Mouse (Mus musculus) induced T-regulatory cell, adult 2 months (primary cell): ENCODE results near the gene Zic4.

Source experiments
- DNase-seq: peaks from one replicate; pipeline ENCODE4 v3.0.0-alpha.2; 2012; ENCODE audit warnings: low read depth

Gene Zic4

DNA sequence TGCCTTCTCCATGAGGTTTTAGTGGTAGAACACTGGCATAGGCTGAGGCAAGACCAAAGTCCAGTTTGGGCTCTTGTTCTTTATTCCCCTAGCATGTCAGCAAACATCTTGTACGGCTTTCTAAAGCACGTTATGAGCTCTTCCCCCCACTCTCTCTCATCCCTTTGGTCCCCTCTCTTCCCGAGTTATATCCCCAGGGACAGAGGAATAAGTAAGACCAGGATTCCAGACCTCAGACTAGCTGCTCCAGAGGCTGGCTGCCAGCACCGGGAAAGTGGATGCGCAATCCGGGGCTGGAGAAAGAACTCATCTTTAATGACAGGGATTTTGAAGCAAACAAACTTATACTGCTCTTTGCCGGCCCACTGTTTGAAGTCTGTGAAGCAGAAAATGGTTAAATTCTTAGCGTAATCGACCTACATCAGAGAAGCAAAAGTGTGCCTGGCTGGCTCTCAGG, 18.3 kb downstream of the Zic4 start:
- DNase-seq, result no peak

DNA sequence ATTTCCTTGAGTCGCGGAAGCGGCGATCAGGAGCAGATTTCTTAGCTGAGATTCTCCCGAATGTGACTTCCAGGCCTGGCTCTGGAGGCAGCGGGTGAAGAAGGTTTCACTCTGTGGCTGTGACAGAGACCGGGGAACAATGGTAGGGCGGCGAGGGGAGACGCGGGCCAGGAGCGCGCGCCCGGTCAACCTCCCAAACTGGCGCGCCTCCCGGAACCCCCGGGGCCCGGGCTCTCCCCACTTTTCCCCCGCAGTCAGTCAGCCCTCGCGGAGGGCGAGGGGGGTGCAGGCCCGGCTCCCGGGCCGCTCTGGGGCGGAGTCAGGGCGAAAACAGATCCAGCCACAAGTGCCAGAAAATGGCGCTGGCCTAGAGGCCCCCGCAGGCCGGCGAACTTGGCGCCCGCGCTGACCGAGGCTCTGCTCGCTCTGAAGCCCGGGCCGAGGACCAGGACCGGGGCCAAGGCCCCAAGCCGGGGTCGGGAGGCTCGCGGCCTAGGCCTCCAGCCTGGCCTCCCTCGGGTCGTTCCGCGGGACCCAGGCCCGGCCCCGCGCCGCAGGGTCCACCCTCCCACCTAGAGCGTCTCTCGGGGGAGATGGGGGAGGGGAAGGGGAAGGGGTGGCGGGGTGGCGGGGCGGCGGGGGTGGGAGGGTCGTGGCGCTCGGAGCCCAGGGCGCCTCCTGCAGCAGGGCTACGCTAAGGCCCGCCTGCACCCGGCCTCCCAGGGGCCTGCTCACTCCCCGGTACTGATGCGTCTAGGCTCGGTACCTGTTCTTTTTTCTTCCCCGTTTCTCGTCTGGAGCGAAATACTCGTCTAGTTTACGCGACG, 19.3 kb downstream of the Zic4 start:
- DNase-seq, result no peak

DNA sequence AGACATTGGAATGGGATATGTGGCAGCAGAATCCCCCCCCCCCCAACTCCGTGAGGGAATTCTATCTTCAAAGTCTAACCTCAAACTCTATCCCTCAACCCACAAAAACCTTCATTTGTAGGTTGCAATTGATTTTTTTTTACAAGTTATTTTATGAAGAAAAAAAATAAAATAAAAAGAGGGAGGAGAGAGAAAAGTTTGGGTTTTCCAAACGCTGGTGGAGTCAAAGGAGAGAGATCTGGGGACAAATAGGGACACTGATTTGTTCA, 19.8 kb downstream of the Zic4 start:
- DNase-seq, result no peak

DNA sequence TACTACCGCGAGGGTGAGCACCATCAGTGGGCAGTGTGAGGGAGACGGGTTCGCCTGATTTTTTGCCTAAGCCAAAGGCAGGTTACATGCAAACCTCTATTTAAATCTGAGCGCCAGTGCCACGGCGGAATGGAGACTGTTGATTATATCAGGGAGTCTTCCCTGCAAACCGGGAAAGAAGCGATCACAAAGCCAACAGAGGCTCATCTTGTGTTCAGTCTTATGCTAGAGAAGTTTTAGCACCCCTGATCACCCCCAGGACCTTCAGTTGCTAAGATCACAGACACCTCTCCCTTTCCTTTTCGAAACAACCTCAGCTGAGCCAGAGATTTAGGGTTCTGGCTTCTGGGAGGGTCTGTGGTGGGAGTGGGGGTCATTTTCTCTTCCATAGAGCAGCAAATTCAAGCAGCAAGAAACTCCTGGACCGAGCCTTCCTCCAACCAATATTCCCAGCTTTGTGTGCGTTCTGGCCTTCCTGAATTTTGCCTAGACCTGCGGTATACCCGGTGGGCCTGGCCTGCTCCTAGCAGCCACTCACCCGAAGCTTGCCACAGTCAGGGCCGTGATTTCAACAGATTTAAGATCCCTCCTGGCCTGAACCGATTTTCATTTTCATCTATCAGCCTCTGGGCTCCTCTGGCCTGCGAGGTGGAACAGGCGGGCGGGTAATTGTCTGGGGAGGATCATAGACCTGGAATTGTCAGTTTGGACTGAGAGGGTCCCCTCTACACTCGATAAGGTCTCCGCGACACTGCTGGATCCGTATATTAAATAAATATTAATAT, 20.4 kb downstream of the Zic4 start:
- no peak for DNase-seq

DNA sequence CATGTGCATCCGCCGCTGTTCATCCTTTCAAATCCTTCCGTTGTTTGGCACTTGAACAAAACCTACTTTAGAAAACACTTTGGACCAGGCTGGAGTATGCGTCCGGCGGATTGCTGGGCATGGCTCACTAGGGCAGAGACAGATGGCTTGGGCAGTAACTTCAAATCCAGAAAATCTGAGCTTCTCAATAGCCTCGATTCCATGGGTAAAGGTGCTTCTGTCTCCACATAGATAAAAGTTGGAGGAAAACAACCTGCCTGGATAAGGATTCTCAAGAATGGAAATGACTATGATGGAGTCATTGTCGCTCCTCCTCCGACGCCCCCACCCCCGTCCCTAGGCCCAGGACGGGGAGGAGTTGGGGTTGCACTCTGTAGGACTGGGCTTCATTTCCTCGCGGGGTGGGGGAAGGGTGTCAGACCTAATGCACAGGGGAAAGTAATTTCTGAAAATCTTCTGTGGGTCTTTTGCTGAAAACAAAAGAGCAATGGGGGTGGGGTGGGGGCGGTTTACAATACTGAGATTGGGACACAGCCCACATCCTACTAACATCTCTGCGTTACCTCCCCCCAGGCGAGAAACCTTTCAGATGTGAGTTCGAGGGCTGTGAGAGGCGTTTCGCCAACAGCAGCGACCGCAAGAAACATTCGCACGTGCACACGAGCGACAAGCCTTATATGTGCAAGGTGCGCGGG, 21.4 kb downstream of the Zic4 start:
- no peak for DNase-seq

DNA sequence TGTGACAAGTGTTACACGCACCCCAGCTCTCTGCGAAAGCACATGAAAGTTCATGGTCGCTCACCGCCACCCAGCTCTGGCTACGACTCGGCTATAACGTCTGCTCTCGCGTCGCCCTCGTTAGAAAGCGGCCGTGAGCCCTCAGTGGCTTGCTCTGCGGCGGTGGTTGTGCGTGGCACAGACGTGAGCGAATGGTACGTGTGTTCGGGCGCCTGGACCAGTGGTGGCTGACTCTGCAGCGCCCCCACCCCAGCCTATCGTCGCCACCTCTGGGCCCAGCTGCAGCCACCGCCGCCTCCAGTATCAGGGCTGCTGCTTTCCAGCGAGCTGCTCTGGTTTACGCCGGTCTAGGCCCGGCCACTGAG, 21.9 kb downstream of the Zic4 start:
- DNase-seq, result no peak

DNA sequence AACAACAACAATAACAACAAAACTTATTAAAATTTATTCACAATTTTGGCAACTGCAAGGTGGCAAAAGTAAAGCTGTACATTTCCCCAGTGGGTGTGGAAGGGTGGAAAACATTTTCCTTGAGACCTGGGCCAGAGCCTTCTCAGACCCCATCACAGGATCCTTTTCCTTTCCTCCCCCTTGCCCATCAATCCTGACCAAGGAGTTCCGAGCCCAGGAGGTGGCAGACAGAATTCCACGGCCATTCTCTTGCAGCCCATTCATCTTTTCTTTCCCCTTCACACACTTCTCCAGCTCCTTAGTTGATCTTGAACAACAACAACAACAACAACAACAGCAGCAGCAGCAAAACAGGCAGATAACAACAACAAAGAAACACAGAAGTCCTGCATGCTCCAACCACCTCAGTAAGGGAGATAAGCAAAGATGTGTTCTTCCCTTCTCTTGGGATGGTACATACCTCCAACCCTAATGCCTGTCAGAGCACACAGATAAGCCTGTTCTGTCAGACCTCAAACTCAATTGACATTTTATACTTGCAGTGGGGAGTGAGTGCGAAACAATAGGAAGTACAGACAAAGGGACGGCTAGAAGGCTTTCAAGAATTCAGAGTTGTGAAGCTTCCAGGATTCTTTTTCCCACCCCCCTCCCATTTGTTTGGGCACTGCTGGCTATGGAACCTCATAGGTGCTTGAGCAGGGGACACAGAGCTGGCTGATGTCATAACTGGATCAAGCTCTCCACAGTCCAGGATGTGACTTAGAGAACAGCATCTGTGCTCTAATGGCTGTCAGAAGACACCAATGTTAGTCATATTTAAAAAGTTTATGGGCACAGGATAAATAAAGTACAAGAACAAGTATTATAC, 22.7 kb downstream of the Zic4 start:
- no peak for DNase-seq

DNA sequence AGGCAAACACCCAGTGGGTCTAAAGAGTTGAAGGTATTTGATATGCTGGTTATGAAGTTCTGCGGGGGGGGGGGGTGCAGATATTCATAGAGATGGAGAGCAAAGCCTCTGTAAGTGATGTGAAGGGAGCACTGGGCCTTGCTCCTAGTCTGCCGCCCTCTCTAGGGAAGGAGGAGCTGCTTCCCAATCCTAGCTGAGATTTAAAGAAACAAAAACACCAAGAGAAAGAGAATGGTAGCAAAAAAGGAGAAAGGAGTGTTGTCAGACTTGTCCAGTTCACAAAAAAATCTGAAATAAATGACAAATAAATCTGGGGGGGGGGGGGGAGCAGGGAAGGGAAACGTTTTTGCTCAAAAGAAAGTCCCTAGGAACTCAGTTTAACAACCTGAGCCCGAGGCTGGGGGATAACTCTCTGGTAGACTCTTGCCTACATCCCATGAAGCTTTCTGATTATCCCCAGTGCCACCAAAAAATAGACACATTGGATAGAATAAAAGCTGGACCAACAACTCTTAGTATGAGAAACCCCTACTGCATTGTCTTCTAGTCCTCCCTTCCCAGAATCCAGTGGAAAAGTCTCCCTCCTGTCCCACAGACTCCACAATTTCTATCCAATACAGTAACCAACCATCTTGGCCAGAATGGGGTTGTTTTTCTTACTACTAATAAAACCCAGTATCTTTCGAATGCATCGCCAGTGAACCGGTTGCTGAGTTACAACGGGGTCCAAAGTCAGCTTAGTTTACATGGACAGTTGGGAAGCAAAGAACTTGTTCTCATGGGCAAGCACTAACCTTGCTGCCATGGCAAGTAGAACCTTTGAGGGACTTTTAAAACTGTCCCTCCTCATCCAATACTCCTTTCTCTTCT, 23.6 kb downstream of the Zic4 start:
- DNase-seq, result no peak

DNA sequence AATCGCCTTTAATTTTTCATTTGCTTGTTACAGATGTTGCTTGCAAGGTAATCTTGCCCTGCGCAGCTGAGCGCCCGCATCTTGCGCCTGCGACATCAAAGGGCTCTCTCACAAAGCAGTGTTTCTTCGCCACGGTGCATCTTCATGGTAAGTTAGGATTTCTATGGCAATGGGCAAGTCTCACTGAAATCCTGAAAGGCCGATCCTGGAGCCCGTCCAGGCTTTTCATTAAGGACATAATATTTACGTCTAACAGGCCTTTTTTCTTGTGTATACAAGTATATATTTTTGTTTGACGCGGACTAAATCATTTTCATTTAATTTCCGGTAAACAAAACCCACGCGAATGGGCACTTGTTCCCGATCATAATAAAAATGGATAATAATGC, 24.3 kb downstream of the Zic4 start:
- no peak for DNase-seq

DNA sequence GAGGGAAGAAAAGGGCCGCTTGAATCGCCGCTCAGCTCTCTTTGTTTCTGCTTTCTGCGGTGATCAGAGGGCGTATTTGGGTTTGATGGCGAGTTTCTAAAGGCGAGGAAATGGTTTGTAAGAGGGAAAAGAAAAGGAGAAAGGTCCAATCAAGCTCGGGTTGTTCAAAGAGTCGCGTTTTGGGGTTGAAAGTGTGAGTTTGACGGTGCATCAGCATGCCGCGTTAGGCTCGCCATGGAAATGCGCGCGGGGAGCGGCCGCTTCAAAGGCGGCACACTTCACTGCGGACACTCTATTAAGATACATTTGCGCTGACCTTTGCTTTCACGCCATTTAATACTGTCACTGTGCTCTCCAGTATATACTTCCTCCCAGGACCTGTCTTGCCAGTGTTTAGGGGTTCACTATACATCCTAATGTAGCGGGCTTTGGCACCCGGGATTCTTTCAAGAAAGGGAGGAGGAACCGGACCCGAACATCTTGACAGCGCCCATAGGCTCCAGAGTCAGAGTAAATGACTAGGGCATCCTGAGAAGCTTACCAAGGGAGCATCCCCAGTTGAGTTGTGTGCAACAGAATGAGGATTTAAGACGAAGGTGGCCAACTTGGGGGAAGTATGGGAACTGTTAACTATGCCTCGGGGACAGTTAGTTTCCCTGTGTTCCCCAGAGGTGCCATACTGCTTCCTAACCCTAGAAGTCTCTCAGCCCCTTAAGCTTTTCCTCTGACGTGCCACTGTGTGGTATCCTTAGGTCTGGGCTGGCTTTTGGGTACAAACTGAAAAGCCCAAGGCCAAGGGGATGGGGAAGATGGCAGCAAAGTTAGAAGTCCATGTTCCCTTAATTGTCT, 24.9 kb downstream of the Zic4 start:
- no peak for DNase-seq

DNA sequence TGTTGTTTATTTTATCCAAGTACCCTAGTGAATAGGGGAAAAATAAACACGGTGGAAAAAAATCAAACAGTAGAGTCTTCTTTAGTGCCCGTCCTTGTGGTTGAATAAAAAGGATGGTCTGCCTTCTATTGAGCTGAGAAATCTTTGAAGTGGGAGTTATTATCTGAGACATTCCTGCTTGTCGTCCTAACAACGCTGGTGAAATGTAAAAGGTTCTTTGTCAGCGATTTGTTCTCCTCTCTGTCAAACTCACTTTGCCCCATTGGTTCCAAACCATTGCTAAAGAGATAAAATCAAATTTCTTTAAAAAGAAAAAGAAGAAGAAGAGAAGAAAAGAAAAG, 25.5 kb downstream of the Zic4 start:
- no peak for DNase-seq

DNA sequence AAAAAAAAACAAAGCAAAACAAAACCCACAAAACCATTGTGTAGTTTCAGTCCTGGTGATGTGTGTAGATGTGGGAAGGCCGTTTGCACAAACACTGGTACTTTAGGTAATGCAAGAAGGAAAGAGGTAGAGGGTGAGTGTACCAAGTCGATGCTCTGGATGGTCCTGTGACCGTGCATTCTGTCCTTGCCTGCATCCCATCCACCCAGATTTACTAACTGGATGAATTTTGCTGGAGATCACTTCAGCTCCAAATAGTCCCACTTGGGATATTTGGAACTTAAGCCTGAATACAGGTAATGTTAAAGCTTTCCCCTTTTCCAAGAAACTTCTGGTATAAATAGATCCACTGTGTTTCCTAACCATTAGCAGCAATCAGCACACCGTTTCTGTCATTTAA, 26.0 kb downstream of the Zic4 start:
- no peak for DNase-seq

DNA sequence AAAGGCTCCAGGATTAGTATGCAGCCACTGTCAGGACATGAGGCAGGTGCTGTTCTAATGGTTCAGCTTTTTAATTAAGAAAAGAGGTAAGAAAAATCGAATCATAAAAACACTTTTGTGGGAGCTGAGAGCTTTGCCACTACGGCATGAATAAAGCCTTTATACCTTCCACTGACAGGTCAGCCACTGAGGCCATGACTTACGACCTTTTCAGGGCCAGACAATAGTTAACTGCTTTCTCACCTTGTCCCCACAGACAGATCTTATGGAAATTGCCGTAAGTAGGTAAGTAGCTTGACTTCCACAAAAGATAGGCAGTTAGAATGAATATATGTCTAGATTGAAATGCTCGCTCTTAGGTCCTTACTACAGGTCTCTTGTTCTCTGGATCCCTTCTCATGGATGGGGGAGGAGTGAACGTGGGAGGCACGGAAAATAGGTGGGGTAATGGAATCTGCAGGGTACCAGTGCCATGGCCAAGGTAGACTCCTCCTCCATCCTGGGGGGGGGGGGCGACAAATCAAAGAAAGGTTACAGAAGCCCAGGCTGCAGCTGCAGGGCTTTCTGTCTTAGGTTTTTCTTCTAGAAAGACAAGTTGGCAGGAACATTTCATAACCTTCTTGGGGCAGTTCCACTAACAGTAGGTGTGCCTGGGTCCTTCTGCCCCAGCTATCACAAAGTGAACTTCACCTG, 31.3 kb downstream of the Zic4 start:
- DNase-seq, result no peak

DNA sequence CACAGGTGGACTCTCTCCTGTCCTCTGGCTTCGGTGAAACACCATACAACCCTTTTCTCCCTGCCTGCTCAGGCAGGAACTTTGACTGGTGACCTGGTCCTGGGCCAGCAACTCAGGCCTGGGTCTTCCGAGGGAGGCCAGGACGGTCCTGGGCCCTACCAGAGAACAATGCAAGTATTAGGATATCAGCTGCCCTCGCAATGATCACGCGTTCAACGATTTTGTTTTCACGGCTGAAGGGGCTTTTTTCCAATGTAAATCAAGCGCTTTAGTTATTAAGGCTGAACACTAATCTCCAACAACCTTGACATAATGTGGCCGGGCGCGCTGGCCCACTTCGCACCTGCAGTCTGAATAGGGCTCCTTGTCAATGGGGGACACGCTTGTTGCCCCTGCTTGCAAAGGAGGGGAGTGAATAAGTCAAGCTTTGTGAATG, 32.0 kb downstream of the Zic4 start:
- no peak for DNase-seq

DNA sequence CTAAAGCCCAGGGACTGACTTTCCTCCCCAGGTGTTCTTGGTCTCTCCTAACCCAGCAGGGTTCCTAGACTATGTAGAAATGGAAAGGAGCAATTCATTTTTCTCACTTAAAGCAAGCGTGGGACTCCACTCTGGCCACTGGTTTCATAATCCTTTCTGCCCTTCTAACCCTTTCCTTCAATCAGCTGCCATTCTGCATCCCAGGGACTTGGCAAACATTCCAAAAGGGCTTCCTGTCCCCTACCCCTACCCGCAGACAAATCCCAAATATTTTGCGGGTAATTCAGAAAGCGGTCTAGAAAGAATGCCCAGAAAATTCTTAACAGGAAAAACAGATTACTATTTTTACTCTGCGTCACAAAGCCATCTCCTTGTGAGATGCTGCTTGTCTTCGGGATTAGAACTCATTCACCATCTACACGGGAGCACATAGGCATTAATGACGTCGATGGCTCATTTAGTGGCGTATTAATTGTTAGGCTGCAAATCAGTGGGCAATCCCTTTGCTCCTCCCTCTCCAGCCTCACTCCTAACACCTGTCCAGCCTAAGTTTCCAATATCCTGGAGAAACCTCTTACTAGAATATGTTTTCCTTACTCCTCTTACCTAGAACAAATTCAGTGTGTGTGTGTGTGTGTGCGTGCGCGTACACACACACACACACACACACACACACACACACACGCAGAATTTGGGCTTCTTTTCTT, 33.0 kb downstream of the Zic4 start:
- DNase-seq, result no peak

DNA sequence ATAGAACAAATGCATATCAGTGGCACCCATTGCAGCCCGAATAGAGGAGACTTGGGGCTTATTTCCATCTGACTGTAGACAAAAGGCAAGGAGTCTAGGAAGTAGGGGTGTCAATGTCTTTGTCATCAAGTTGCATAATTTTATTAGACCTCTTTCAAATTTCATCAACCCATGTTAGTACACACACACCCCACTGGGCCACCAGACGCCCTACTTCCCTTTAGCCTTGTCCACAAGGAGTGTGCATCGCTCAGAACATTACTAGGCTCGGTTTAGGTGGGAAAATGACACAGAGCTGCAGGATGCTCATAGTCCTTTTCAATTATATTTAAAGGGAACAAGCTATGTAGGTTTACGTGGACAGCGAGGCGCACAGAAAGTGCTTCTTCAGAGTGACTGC, 37.8 kb downstream of the Zic4 start:
- no peak for DNase-seq

DNA sequence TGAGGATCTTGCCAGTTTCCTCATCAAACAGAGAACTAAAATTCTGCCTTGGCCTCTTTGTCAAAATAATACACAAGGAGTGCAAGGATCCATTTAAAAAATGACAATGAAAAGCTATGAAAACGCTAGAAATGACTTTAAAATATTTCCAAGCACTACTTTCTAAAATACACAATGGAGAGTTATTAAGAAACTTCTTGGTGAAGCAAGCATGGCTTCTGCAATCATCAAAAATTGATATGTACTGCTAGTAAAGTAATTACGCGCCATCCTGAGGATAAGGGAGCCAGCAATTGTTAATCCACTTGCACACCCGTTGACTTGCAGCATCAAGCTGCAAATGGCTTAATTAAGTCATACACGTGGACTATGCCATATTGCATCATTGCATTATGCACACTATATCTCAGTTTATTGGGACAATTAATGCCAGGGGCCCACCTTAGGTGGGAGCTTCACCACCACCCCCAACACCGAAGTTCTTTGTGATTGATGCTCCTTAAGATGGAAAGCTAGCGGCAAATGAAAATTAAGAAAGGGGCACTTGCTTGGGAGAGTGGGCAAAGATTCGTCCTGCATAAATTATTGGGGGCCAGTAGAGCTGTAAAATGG, 38.4 kb downstream of the Zic4 start:
- DNase-seq, result no peak

DNA sequence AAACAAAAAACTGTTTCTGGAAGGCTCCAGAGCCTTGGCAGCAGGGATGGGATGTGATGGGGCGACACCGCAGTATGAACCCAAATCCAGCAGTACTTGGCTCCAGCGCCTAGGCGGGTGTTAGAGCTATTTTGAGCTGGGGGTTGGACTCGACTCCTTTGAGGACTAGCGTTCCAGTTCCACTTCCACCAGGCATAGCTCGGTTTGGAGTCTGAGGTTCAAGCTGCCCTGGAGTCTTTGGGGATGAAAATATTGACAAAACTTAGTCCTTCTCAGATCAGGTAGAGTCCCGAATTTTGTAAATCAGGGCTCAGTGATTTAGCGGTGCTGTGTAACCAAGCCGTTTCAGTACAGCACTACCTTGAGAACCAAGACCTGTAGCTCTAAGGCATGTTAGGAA, 39.3 kb downstream of the Zic4 start:
- no peak for DNase-seq

DNA sequence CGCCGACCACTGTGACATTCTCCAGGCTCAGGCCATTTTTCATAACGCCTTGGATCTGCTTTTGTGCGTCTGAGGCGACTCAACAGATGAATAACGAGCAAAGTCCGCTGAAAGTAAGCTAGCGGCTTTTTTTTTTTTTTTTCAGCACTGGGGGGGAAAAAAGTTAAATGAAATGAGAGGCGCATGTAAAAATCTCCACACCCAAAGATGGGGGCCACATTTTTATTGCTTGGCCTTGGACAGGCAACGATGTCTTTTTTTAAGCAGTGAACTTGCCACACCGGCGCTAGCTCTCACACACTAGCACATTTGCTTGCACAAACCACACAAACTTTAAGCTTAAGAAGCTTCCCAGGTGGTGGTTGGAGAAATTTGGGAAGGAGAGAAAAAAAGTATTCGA, 42.0 kb downstream of the Zic4 start:
- DNase-seq, result no peak
